In genomic region chr5:121463601-121464250, GRCm38 (mm10) we compare ENCODE assay signal across 24 mouse cellular contexts. TPM values are rescaled to one million over a fixed set of nuclear protein-coding genes. Genes with fewer than 3 reads are reported as not detected.
DNase-seq lines count a peak whose midpoint lies in the region; TF ChIP-seq lines count a peak whose summit lies in the region.
"Had no signal": no experiment of that assay in that cellular context is flagged by ENCODE, and none has a peak within 500 bp of the region (broad histone marks: within the 10 kb centered on the region; RNA-seq: fewer than 3 reads in every experiment).

No protein-coding gene starts in this region.

- TF ChIP-seq CTCF in lung, adult 2 months (IDR thresholded peaks at IDR 0.05; ENCODE audit: insufficient read depth, low read length), result no peak
- TF ChIP-seq CTCF in kidney, adult 2 months (conservative IDR thresholded peaks at IDR 0.05; ENCODE audit: insufficient read depth, insufficient read length, low read depth, low read length), result no peak

- TF ChIP-seq POLR2A in lung, adult 2 months (IDR thresholded peaks at IDR 0.05; ENCODE audit: borderline replicate concordance, extremely low read depth, low read depth, low read length), result no peak
- TF ChIP-seq POLR2A in kidney, adult 2 months (IDR thresholded peaks at IDR 0.05; ENCODE audit: low read depth, low read length), result no peak

- 53% methylated on average over 5 of the region's 5 CpGs for WGBS in lung, adult 2 months
- WGBS in kidney, adult 2 months, result 24% methylated on average over 5 of the region's 5 CpGs

- no peaks in the 10 kb centered on the region for H3K36me3 ChIP-seq in kidney, adult 2 months (ENCODE audit: control insufficient read depth, insufficient read depth, low read length)
- H3K36me3 ChIP-seq: heart, embryonic 15.5 days; liver, embryonic 12.5 days; lung, embryonic 15.5 days had no signal

- H3K27me3 ChIP-seq in kidney, adult 2 months (replicated peaks; ENCODE audit: control insufficient read depth, insufficient read depth, low read length), result no peaks in the 10 kb centered on the region
- H3K27me3 ChIP-seq: heart, embryonic 15.5 days; liver, embryonic 12.5 days; lung, embryonic 15.5 days; Patski had no signal

- peak overlapping the region; percentile 46 for H3K4me3 ChIP-seq in lung, adult 2 months (replicated peaks; ENCODE audit: extremely low read depth, low read depth, low read length)
- peak overlapping the region; percentile 56 for H3K4me3 ChIP-seq in kidney, adult 2 months (ENCODE audit: insufficient read depth, low read depth, low read length)
- H3K4me3 ChIP-seq: gastrocnemius, adult 2 months; heart, embryonic 15.5 days; liver, embryonic 12.5 days; lung, embryonic 15.5 days had no signal

- no peak for DNase-seq in lung, adult 2 months
- DNase-seq in lung, postnatal 4 days, result no peak
- DNase-seq in kidney, adult 2 months, result peak; percentile 57
- peak; percentile 30 for DNase-seq in kidney, postnatal 14 days
- DNase-seq in lung, postnatal 36 days, result peak; percentile 57
- no peak for DNase-seq in MN1 (ENCODE audit: low spot score)
- no peak for DNase-seq in thymus, adult 18-20 months
- DNase-seq: adrenal gland, postnatal 10 days; cerebellum, postnatal 10 days; embryo, embryonic 11 days; gastrocnemius, adult 2 months; heart, adult 18-20 months; heart, postnatal 4 days; retina, postnatal 1 day; right cerebral cortex, postnatal 4 days; thymus, postnatal 25 days had no signal

- H3K4me1 ChIP-seq in lung, adult 2 months (ENCODE audit: control insufficient read depth, insufficient read depth, low read length), result no peaks in the 10 kb centered on the region
- H3K4me1 ChIP-seq in kidney, adult 2 months (ENCODE audit: control insufficient read depth, insufficient read depth, low read length), result peaks cover 3% of the 10 kb centered on the region; the same call in 1 of the 2 replicates
- H3K4me1 ChIP-seq: lung, embryonic 15.5 days had no signal

- H3K27ac ChIP-seq in kidney, adult 2 months (ENCODE audit: insufficient read depth, low read depth, low read length), result peak overlapping the region; percentile 98
- H3K27ac ChIP-seq: gastrocnemius, adult 2 months; heart, embryonic 15.5 days; liver, embryonic 12.5 days; lung, embryonic 15.5 days had no signal

RNA-seq across cellular contexts. Expression of gene Erp29, which starts 11.4 kb away (rescaled TPM):
- polyA plus RNA-seq in lung, adult 2 months (2012; rRNA removed), result 30.3 and 34.0 TPM in 2 replicates
- polyA plus RNA-seq in kidney, adult 2 months (2012; rRNA removed), result 56.7 and 77.8 TPM in 2 replicates

RNA-seq across cellular contexts. Expression of gene Tmem116, which starts 12.0 kb away (rescaled TPM):
- 23.6 and 24.2 TPM in 2 replicates for polyA plus RNA-seq in lung, adult 2 months (2012; rRNA removed)
- polyA plus RNA-seq in kidney, adult 2 months (2012; rRNA removed), result 147 and 171 TPM in 2 replicates

RNA-seq across cellular contexts. Expression of gene Adam1b, which starts 39.5 kb away (rescaled TPM):
- polyA plus RNA-seq in lung, adult 2 months (2012; rRNA removed), result not detected in 2 replicates
- polyA plus RNA-seq in kidney, adult 2 months (2012; rRNA removed), result not detected in 2 replicates
- polyA plus RNA-seq: brain, embryonic 14.5 days; C2C12; embryonic facial prominence, embryonic 14.5 days; hindbrain, embryonic 16.5 days; liver, embryonic 12.5 days; lung, embryonic 15.5 days had no signal

Comparison
In these comparisons a context has a peak if more than half of its experiments do, and no peak if none do; other contexts are left out.
1. DNase-seq: peak in kidney, adult 2 months (single experiment), kidney, postnatal 14 days (single experiment) and lung, postnatal 36 days (single experiment); none in lung, adult 2 months (single experiment), lung, postnatal 4 days (0 of 2), MN1 (single experiment) and thymus, adult 18-20 months (0 of 2).